Mouse (Mus musculus) heart, adult 2 months (tissue): ENCODE measurements around the gene Lmo7. TPM values are rescaled to one million over a fixed set of nuclear protein-coding genes. Genes with fewer than 3 reads are reported as not detected.

ENCODE experiments used
- DNase-seq, 2 experiments: peaks; one replicate each; pipeline ENCODE4 v3.0.0; 2021
- H3K27ac ChIP-seq: fragments of 200-600 bp; 2 replicates; pipeline ENCODE4 v1.8.1; 2022
- H3K27me3 ChIP-seq: fragments of 200-500 bp; 2 replicates; pipeline ENCODE4 v1.6.1; 2012; ENCODE audit warnings: mild to moderate bottlenecking, low read length, inconsistent platforms, mixed read lengths; ENCODE audit not compliant: control insufficient read depth, insufficient read depth
- H3K36me3 ChIP-seq: fragments of 200-500 bp; 2 replicates; pipeline ENCODE4 v1.6.1; 2012; ENCODE audit warnings: low read length, inconsistent platforms; ENCODE audit not compliant: control insufficient read depth, insufficient read depth
- H3K4me1 ChIP-seq: fragments of 200-500 bp; 2 replicates; pipeline ENCODE4 v1.6.1; 2011; ENCODE audit warnings: low read length; ENCODE audit not compliant: control insufficient read depth, insufficient read depth
- H3K4me3 ChIP-seq: fragments of 200-600 bp; 2 replicates; pipeline ENCODE4 v1.8.1; 2022
- H3K79me2 ChIP-seq: fragments of 200-500 bp; replicated peaks from 2 replicates; pipeline ENCODE4 v1.6.1; 2012; ENCODE audit warnings: mild to moderate bottlenecking, inconsistent platforms, low read length, moderate library complexity, mixed read lengths; ENCODE audit not compliant: control insufficient read depth, insufficient read depth
- H3K9ac ChIP-seq: fragments of 200-500 bp; 2 replicates; pipeline ENCODE4 v1.6.1; 2012; ENCODE audit warnings: low read depth, mild to moderate bottlenecking, control low read depth, inconsistent platforms, low read length, mixed read lengths
- CTCF ChIP-seq: fragments of 200-600 bp; IDR thresholded peaks from 2 replicates; pipeline ENCODE4 v1.8.1; 2022; ENCODE audit warnings: antibody characterized with exemption, mild to moderate bottlenecking, moderate library complexity
- EP300 ChIP-seq: fragments of 200-500 bp; IDR thresholded peaks from 2 replicates; pipeline ENCODE4 v1.6.1; 2011; ENCODE audit warnings: low read depth, low read length, control low read depth; ENCODE audit not compliant: insufficient read depth
- POLR2A ChIP-seq: fragments of 200-500 bp; IDR thresholded peaks from 2 replicates; pipeline ENCODE4 v1.6.1; 2011; ENCODE audit warnings: mild to moderate bottlenecking, low read depth, low read length, control low read depth; ENCODE audit not compliant: insufficient read depth
- WGBS: fragments of 180-500 bp; shearing (Covaris S2); methylation state at CpG from one replicate; pipeline ENCODE4 v1.1.7; 2018; 5-methylcytosine and 5-hydroxymethylcytosine counted together
- intact Hi-C: fragments of 180-260 bp; cut with DNase I; formaldehyde crosslinking; loops from one replicate; pipeline ENCODE4 v1.15.1; 2025
- polyA plus RNA-seq: library from polyadenylated mRNA; depleted of rRNA; stranded (reverse); fragments of >200 nt; gene quantifications from 2 replicates; pipeline ENCODE4 v1.2.3, GENCODE M21; 2012
- total RNA-seq, 2 experiments: library from RNA; stranded (reverse); gene quantifications; 2 replicates each; pipeline ENCODE4 v1.2.3; 2021

Lmo7 gene
- total and polyA plus RNA-seq, 3 experiments = 165 to 412 (median 336) TPM

GRCm38 (mm10) chr14:101806058-101806457 is 76.3 kb downstream of the Lmo7 start:
- H3K4me3 ChIP-seq = no peak overlapping the region
- H3K27ac ChIP-seq = no peak overlapping the region
- H3K4me1 ChIP-seq = no peaks in the 10 kb centered on the region
- H3K79me2 ChIP-seq = no peaks in the 10 kb centered on the region
- intact Hi-C loops = no loop called here
- DNase-seq = no peak
- TF ChIP-seq EP300 = no peak
- TF ChIP-seq CTCF = no peak
- no peak for TF ChIP-seq POLR2A
- H3K36me3 ChIP-seq = no peaks in the 10 kb centered on the region
- 73% methylated on average over 5 of the region's 5 CpGs for WGBS
- H3K9ac ChIP-seq = no peak overlapping the region
- no peaks in the 10 kb centered on the region for H3K27me3 ChIP-seq

DNA sequence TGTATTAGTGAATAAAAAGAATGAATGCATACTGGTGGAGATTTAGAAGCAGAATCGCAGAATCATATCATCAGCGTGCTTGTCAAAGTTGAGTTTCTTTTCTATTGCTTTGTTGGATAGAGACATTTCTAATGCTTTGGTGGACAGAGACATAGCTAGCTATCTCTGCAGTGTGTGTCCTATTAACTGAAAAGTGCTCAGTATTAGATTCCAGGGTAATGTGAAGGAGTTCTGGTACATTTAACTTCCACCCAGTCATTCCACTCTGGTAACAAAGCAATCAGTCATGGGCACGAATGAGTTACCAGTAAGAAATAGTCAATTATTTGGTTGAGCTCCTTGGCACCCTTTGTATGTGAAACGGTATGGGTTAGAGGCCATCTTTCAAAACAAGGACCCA is 76.8 kb downstream of the Lmo7 start:
- Histone ChIP-seq H3K27ac (no peak overlapping the region), H3K79me2 (no peaks in the 10 kb centered on the region), H3K9ac (no peak overlapping the region), H3K4me3 (no peak overlapping the region), H3K36me3 (no peaks in the 10 kb centered on the region), H3K27me3 (no peaks in the 10 kb centered on the region), H3K4me1 (no peaks in the 10 kb centered on the region)
- intact Hi-C loops = no loop called here
- no peak for DNase-seq
- TF ChIP-seq POLR2A = no peak
- no peak for TF ChIP-seq EP300
- no peak for TF ChIP-seq CTCF
- WGBS = 94% methylated on average over 4 of the region's 4 CpGs

DNA sequence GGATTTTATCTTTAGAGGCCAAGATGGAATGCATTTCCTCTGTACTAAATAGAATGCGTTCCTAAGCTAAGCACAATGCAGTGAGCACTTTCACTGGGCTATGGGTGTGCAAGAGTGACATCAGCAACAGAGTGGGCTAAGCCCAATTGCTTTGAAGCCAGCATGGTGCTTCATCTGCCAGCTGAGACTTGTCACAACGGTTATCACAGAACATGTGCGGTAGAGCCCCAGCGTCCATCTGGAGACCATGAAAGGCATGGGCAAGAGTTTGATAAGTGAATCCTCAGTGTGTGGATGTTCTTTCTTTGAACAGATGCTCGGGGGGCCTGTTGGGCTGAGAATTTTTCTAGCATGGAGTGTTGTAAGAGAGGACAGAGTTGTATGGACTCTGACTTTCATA is 86.7 kb downstream of the Lmo7 start:
- Histone ChIP-seq H3K36me3 (peaks cover 2% of the 10 kb centered on the region; the same call in 1 of the 2 replicates), H3K4me3 (no peak overlapping the region), H3K4me1 (peaks cover 2% of the 10 kb centered on the region; the same call in 1 of the 2 replicates), H3K79me2 (no peaks in the 10 kb centered on the region), H3K27me3 (no peaks in the 10 kb centered on the region), H3K9ac (no peak overlapping the region), H3K27ac (no peak overlapping the region)
- no peak for DNase-seq
- no peak for TF ChIP-seq CTCF
- intact Hi-C loops = no loop called here
- WGBS = 44% methylated on average over 5 of the region's 5 CpGs

DNA sequence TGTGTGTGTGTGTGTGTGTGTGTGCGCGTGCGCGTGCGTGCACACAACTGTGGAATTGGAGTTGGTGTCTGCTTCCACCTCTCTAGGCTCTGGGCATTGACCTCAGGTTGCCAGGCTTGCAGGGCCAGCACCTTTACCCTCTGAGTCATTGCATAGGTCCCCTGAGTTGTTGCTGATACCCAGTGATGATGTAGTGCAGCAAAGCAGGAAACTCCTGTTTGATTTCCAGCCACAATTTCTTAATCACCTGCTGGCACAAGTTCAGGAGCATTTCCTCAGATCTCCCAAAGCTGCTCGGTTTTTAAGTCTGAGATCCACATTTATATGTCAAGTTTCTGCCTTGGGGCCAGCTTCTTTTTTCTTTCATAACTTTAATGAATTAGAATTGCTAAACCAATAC is 92.6 kb downstream of the Lmo7 start:
- peak in 1 of 2 experiments; percentile 30 for DNase-seq
- WGBS = 73% methylated on average over 6 of the region's 6 CpGs

GRCm38 (mm10) chr14:101822871-101823270 is 93.1 kb downstream of the Lmo7 start:
- peaks cover 4% of the 10 kb centered on the region; the same call in 1 of the 2 replicates for H3K36me3 ChIP-seq
- peak overlapping the region; percentile 43 for H3K4me3 ChIP-seq
- peak overlapping the region; percentile 81 for H3K27ac ChIP-seq
- WGBS = 52% methylated on average over 4 of the region's 4 CpGs
- H3K4me1 ChIP-seq = peaks cover 5% of the 10 kb centered on the region
- H3K9ac ChIP-seq = 0 out of 2 replicates have a peak overlapping the region, but pooled peaks have one; percentile 28
- intact Hi-C loops = no loop called here
- peak in 1 of 2 experiments; percentile 39 for DNase-seq
- H3K79me2 ChIP-seq = no peaks in the 10 kb centered on the region
- H3K27me3 ChIP-seq = no peaks in the 10 kb centered on the region
- 0 out of 2 replicates have a peak, but pooled peaks have one; percentile 37 for TF ChIP-seq EP300
- TF ChIP-seq CTCF = no peak
- TF ChIP-seq POLR2A = peak; percentile 67

More for the DNA sequence above, 92.6 kb downstream of the Lmo7 start:
- H3K4me3 ChIP-seq = no peak overlapping the region
- no peaks in the 10 kb centered on the region for H3K79me2 ChIP-seq
- intact Hi-C loops = no loop called here
- H3K4me1 ChIP-seq = peaks cover 5% of the 10 kb centered on the region
- no peaks in the 10 kb centered on the region for H3K27me3 ChIP-seq
- H3K36me3 ChIP-seq = peaks cover 4% of the 10 kb centered on the region; the same call in 1 of the 2 replicates
- no peak overlapping the region for H3K9ac ChIP-seq
- no peak for TF ChIP-seq EP300
- no peak for TF ChIP-seq POLR2A
- TF ChIP-seq CTCF = no peak
- H3K27ac ChIP-seq = peak overlapping the region; percentile 81

DNA sequence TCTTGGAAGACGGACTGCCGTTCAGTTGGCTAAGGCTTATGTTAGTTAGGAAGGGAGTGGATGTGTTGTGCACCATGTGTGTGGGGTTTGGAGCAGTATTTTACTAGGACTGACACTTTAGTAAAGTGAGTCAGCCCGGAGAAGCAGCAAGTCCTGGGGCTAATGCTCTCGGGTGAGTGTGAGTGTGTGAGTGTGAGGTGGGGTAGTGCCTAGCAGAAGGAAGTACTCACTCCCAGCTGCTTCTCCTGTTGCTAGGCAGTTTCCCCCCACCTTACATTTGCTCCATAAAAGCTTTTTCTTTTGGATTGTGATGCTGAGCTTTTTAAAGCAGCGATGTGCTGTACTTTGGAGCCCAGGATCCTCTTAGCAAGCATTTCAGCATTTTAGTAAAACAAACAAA is 99.9 kb downstream of the Lmo7 start:
- no peak for DNase-seq
- intact Hi-C loops = loop anchor here (10.0 kb wide), 1 partner anchor 45 kb away; no protein-coding TSS in a partner anchor
- peak overlapping the region; percentile 50 for H3K9ac ChIP-seq
- TF ChIP-seq EP300 = no peak
- no peak for TF ChIP-seq CTCF
- no peak for TF ChIP-seq POLR2A
- no peaks in the 10 kb centered on the region for H3K27me3 ChIP-seq
- H3K27ac ChIP-seq = peak overlapping the region; percentile 13; the same call in 1 of the 2 replicates
- H3K36me3 ChIP-seq = peaks cover 16% of the 10 kb centered on the region
- no peak overlapping the region for H3K4me3 ChIP-seq
- peaks cover 9% of the 10 kb centered on the region for H3K4me1 ChIP-seq
- no peaks in the 10 kb centered on the region for H3K79me2 ChIP-seq
- WGBS = 60% methylated on average over 5 of the region's 5 CpGs
